ENCODE assay signal across 8 mouse cellular contexts in the genomic region with DNA sequence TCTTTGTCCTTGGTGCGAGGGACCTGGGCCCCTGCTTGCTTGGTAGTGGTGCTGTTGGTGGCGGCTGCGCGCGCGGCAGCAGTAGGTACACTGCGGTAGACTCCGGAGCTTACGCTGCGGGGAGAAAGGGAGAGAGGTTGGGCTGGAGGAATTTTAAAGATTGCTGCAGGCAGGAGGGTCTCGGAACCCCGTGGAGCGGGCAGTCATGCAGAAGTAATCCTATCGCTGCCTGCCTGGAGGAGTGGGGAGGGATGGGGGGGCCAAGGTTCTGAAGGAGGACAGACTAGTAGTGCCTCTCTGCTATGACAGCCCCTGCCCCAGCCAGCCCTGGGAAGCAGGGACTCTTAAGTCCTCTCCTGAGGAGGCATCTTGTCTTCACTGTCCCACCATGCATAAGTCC. TPM values are rescaled to one million over a fixed set of nuclear protein-coding genes. Genes with fewer than 3 reads are reported as not detected.
DNase-seq lines count a peak whose midpoint lies in the region; ATAC-seq and TF ChIP-seq lines count a peak whose summit lies in the region.

No protein-coding gene starts in this region.

- intact Hi-C loops in gastrocnemius, adult 2 months (cut with DNase I): no loop called here

- H3K4me1 ChIP-seq in neural tube, embryonic 11.5 days (ENCODE audit: control insufficient read depth, insufficient read depth, low read length): peaks cover 70% of the 10 kb centered on the region

- H3K27me3 ChIP-seq in neural tube, embryonic 11.5 days (ENCODE audit: control insufficient read depth, insufficient read depth, low read length): no peaks in the 10 kb centered on the region

- peak overlapping the region; percentile 26 for H3K4me3 ChIP-seq in gastrocnemius, adult 2 months
- H3K4me3 ChIP-seq in neural tube, embryonic 11.5 days (ENCODE audit: low read depth, low read length): peak overlapping the region; percentile 3; the same call in 1 of the 2 replicates

- DNase-seq in gastrocnemius, adult 2 months: no peak
- DNase-seq in gastrocnemius, postnatal 4 days (ENCODE audit: low spot score in 2 of 2): no peak
- DNase-seq in neural tube, embryonic 11.5 days (ENCODE audit: low spot score): peak; percentile 68
- DNase-seq in neural tube, embryonic 10.5 days (ENCODE audit: extremely low spot score, low spot score): no peak
- peak; percentile 36 to 51 for DNase-seq in kidney, postnatal 4 days
- DNase-seq in retina, embryonic 14.5 days (ENCODE audit: low spot score): peak; percentile 67
- DNase-seq in adrenal gland, adult 2 months: no peak
- DNase-seq in adrenal gland, adult 8-10 months: no peak

- no peaks in the 10 kb centered on the region; the same call in 1 of the 2 replicates for H3K36me3 ChIP-seq in neural tube, embryonic 11.5 days (ENCODE audit: control insufficient read depth, insufficient read depth, low read length)

- 3% methylated on average over 14 of the region's 14 CpGs for WGBS in neural tube, embryonic 11.5 days

- H3K9me3 ChIP-seq in neural tube, embryonic 11.5 days (ENCODE audit: control insufficient read depth, low read length): no peaks in the 10 kb centered on the region

- H3K9ac ChIP-seq in neural tube, embryonic 11.5 days (ENCODE audit: low read length): peak overlapping the region; percentile 40

- peak; percentile 38 for ATAC-seq in neural tube, embryonic 11.5 days (ENCODE audit: insufficient read depth, low FRiP score, low TSS enrichment)

- H3K4me2 ChIP-seq in neural tube, embryonic 11.5 days (ENCODE audit: low read depth): peak overlapping the region; percentile 42

- peak overlapping the region; percentile 83 for H3K27ac ChIP-seq in gastrocnemius, adult 2 months
- H3K27ac ChIP-seq in neural tube, embryonic 11.5 days (ENCODE audit: low read depth, low read length): peak overlapping the region; percentile 49; the same call in 1 of the 2 replicates

- no peak for TF ChIP-seq CTCF in gastrocnemius, adult 2 months (IDR thresholded peaks at IDR 0.05)

RNA-seq across cellular contexts. Expression of gene Ahdc1, which starts 11.2 kb away (rescaled TPM):
- total RNA-seq in gastrocnemius, adult 2 months (2021): 10 to 100 TPM; 30.2 to 55.1 TPM
- 100 to 1,000 TPM; 107 to 112 TPM for total RNA-seq in gastrocnemius, postnatal 4 days (2021)
- 6.1 and 7.2 TPM in 2 replicates for polyA plus RNA-seq in neural tube, embryonic 11.5 days (2014; fragmentation: Nextera tagmentation; extraction: Ambion mirVana)
- total RNA-seq in adrenal gland, adult 2 months (2021): 10 to 100 TPM; 64.3 to 88.3 TPM
- 78.1 and 88.7 TPM in 2 replicates for polyA plus RNA-seq in adrenal gland, adult 2 months (2012; rRNA removed)
- total RNA-seq in adrenal gland, adult 8-10 months (2022): 100 to 1,000 TPM in 1 of 4 experiments, 10 to 100 TPM in 3; 72.0 to 109 (median 82.9) TPM

RNA-seq across cellular contexts. Expression of gene Fgr, which starts 48.3 kb away (rescaled TPM):
- under 1 TPM in 1 of 2 experiments, not detected in 1; 0.06 TPM for total RNA-seq in gastrocnemius, adult 2 months (2021)
- under 1 TPM; 0.47 to 0.78 TPM for total RNA-seq in gastrocnemius, postnatal 4 days (2021)
- polyA plus RNA-seq in neural tube, embryonic 11.5 days (2014; fragmentation: Nextera tagmentation; extraction: Ambion mirVana): 0.09 and 0.24 TPM in 2 replicates
- total RNA-seq in adrenal gland, adult 2 months (2021): under 1 TPM; 0.29 to 0.93 TPM
- polyA plus RNA-seq in adrenal gland, adult 2 months (2012; rRNA removed): 0.29 and 0.56 TPM in 2 replicates
- total RNA-seq in adrenal gland, adult 8-10 months (2022): under 1 TPM; 0.42 to 0.92 (median 0.64) TPM

Comparison
In these comparisons a context has a peak if more than half of its experiments do, and no peak if none do; other contexts are left out.
1. DNase-seq: peak in neural tube, embryonic 11.5 days (single experiment), kidney, postnatal 4 days (2 of 2) and retina, embryonic 14.5 days (single experiment); none in gastrocnemius, adult 2 months (single experiment), gastrocnemius, postnatal 4 days (0 of 2), neural tube, embryonic 10.5 days (single experiment), adrenal gland, adult 2 months (single experiment) and adrenal gland, adult 8-10 months (single experiment).